Mouse (Mus musculus) embryonic fibroblast, embryonic 13.5 days (primary cell): ENCODE results near the gene Scamp4.

Experiments used
- CTCF ChIP-seq: IDR thresholded peaks from 2 replicates; pipeline ENCODE4 v1.5.1; 2011; ENCODE audit warnings: mild to moderate bottlenecking, control low read depth, low read length, moderate library complexity, borderline replicate concordance; ENCODE audit not compliant: insufficient read depth
- POLR2A ChIP-seq: IDR thresholded peaks from 2 replicates; pipeline ENCODE4 v1.6.1; 2011; ENCODE audit warnings: low read depth, mild to moderate bottlenecking, control low read depth, low read length, moderate library complexity

DNA sequence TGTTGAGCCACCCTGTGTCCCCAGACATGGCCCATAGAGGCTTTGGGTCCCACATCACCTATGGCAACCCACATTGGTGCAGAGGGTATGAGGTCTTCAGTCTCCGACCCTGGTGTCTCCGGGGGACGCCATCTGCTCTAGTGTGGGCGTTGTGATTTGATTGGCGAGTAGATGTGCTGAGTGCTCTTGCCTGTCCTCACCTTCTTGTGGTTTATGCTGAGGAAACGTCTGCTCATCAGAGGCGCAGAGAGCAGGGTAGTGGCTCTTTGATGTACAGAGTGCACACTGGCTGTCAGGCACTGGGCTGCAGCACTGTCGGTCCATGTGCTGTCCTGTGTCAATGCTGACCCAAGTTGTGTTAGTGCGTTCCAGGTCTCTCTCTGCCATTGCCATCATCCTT is 26.3 kb downstream of the Scamp4 start:
- TF ChIP-seq POLR2A (no peak), CTCF (no peak)
